Mouse (Mus musculus): ENCODE measurements around the gene Trappc4.
A peak's percentile ranks its signal among the peaks of the same experiment; 100 is the strongest.
"Not testable (repeated sequence)": the region's sequence is repeated elsewhere in the genome, so short reads cannot be mapped to it uniquely, and the experiment has no call there.

The Trappc4 gene

GRCm38 (mm10) chr9:44408693-44409092, 1.3 kb upstream of the Trappc4 start:
- DNase-seq (ENCODE audit: low read depth, low spot score), result not testable (repeated sequence)

- no peak for DNase-seq (ENCODE audit: low read depth, low spot score)
These were observed 325 bp upstream of the Trappc4 start for GRCm38 (mm10) chr9:44407752-44408097.

- DNase-seq (ENCODE audit: low read depth, low spot score), result no peak
These were observed 2.4 kb downstream of the Trappc4 start for GRCm38 (mm10) chr9:44405011-44405410.

GRCm38 (mm10) chr9:44401081-44401480, 6.3 kb downstream of the Trappc4 start:
- DNase-seq (ENCODE audit: low read depth, low spot score), result no peak

- DNase-seq (ENCODE audit: low read depth, low spot score), result no peak
These were observed 7.6 kb downstream of the Trappc4 start for GRCm38 (mm10) chr9:44399795-44400114.

GRCm38 (mm10) chr9:44399114-44399794, 8.1 kb downstream of the Trappc4 start:
- DNase-seq (ENCODE audit: low read depth, low spot score), result no peak

GRCm38 (mm10) chr9:44398551-44398950, 8.8 kb downstream of the Trappc4 start:
- DNase-seq (ENCODE audit: low read depth, low spot score), result no peak

- DNase-seq (ENCODE audit: low read depth, low spot score), result no peak
These were observed 9.3 kb downstream of the Trappc4 start for GRCm38 (mm10) chr9:44398087-44398486.

- peak; percentile 96 for DNase-seq (ENCODE audit: low read depth, low spot score)
These were observed 10.6 kb downstream of the Trappc4 start, which contains the start of gene Slc37a4 for GRCm38 (mm10) chr9:44396684-44397411. Gene Slc37a4, plus strand, starts transcription at chr9:44396852.

- DNase-seq (ENCODE audit: low read depth, low spot score), result peak; percentile 58
These were observed 15.9 kb downstream of the Trappc4 start for GRCm38 (mm10) chr9:44391466-44391865.

GRCm38 (mm10) chr9:44389273-44389672, 18.1 kb downstream of the Trappc4 start:
- peak; percentile 63 for DNase-seq (ENCODE audit: low read depth, low spot score)

- no peak for DNase-seq (ENCODE audit: low read depth, low spot score)
These were observed 20.2 kb downstream of the Trappc4 start for GRCm38 (mm10) chr9:44387221-44387620.

GRCm38 (mm10) chr9:44384596-44384995, 22.8 kb downstream of the Trappc4 start:
- no peak for DNase-seq (ENCODE audit: low read depth, low spot score)

- no peak for DNase-seq (ENCODE audit: low read depth, low spot score)
These were observed 27.5 kb downstream of the Trappc4 start for GRCm38 (mm10) chr9:44379862-44380261.

GRCm38 (mm10) chr9:44379054-44379834, 28.2 kb downstream of the Trappc4 start, which contains the start of gene Hyou1:
Gene Hyou1, plus strand, starts transcription at chr9:44379490.
- DNase-seq (ENCODE audit: low read depth, low spot score), result peak; percentile 99

- peak; percentile 45 for DNase-seq (ENCODE audit: low read depth, low spot score)
These were observed 29.2 kb downstream of the Trappc4 start for GRCm38 (mm10) chr9:44378153-44378730.

- not testable (repeated sequence) for DNase-seq (ENCODE audit: low read depth, low spot score)
These were observed 30.1 kb downstream of the Trappc4 start for GRCm38 (mm10) chr9:44377335-44377734.

- no peak for DNase-seq (ENCODE audit: low read depth, low spot score)
These were observed 31.3 kb downstream of the Trappc4 start for GRCm38 (mm10) chr9:44376141-44376540.

GRCm38 (mm10) chr9:44373386-44373785, 34.0 kb downstream of the Trappc4 start:
- DNase-seq (ENCODE audit: low read depth, low spot score), result no peak

- DNase-seq (ENCODE audit: low read depth, low spot score), result peak; percentile 34
These were observed 42.9 kb downstream of the Trappc4 start for GRCm38 (mm10) chr9:44364480-44364879.

- DNase-seq (ENCODE audit: low read depth, low spot score), result not testable (repeated sequence)
These were observed 45.5 kb downstream of the Trappc4 start for GRCm38 (mm10) chr9:44361931-44362330.
